Mouse (Mus musculus): Measurements from ENCODE around the gene Cacna1c. TPM values are rescaled to one million over a fixed set of nuclear protein-coding genes. Genes with fewer than 3 reads are reported as not detected.

The Cacna1c gene
- polyA plus RNA-seq, 1 experiment: 3.0 TPM

- DNase-seq (ENCODE audit: low read depth): no peak
Measured at GRCm38 (mm10) chr6:119052801-119053200, 143.4 kb downstream of the Cacna1c start.

- no peak for DNase-seq (ENCODE audit: low read depth)
Measured at GRCm38 (mm10) chr6:119052366-119052765, 143.9 kb downstream of the Cacna1c start.

GRCm38 (mm10) chr6:119051721-119052120 is 144.5 kb downstream of the Cacna1c start:
- DNase-seq (ENCODE audit: low read depth): peak; percentile 37

- no peak for DNase-seq (ENCODE audit: low read depth)
Measured at GRCm38 (mm10) chr6:119047340-119047739, 148.9 kb downstream of the Cacna1c start.

- no peak for DNase-seq (ENCODE audit: low read depth)
Measured at GRCm38 (mm10) chr6:119045498-119045897, 150.7 kb downstream of the Cacna1c start.

GRCm38 (mm10) chr6:119044148-119044547 is 152.1 kb downstream of the Cacna1c start:
- DNase-seq (ENCODE audit: low read depth): no peak

- DNase-seq (ENCODE audit: low read depth): no peak
Measured at GRCm38 (mm10) chr6:119042803-119043202, 153.4 kb downstream of the Cacna1c start.

GRCm38 (mm10) chr6:119040961-119041360 is 155.3 kb downstream of the Cacna1c start:
- no peak for DNase-seq (ENCODE audit: low read depth)

GRCm38 (mm10) chr6:119039815-119040214 is 156.4 kb downstream of the Cacna1c start:
- DNase-seq (ENCODE audit: low read depth): no peak

GRCm38 (mm10) chr6:119039293-119039692 is 156.9 kb downstream of the Cacna1c start:
- no peak for DNase-seq (ENCODE audit: low read depth)

GRCm38 (mm10) chr6:119037815-119038214 is 158.4 kb downstream of the Cacna1c start:
- no peak for DNase-seq (ENCODE audit: low read depth)

- DNase-seq (ENCODE audit: low read depth): no peak
Measured at GRCm38 (mm10) chr6:119037047-119037446, 159.2 kb downstream of the Cacna1c start.

GRCm38 (mm10) chr6:119035361-119035760 is 160.9 kb downstream of the Cacna1c start:
- DNase-seq (ENCODE audit: low read depth): no peak

- DNase-seq (ENCODE audit: low read depth): no peak
Measured at GRCm38 (mm10) chr6:119034947-119035346, 161.3 kb downstream of the Cacna1c start.

GRCm38 (mm10) chr6:119027880-119028279 is 168.3 kb downstream of the Cacna1c start:
- DNase-seq (ENCODE audit: low read depth): no peak

GRCm38 (mm10) chr6:119022850-119023249 is 173.4 kb downstream of the Cacna1c start:
- DNase-seq (ENCODE audit: low read depth): no peak

- no peak for DNase-seq (ENCODE audit: low read depth)
Measured at GRCm38 (mm10) chr6:119021226-119021625, 175.0 kb downstream of the Cacna1c start.

- no peak for DNase-seq (ENCODE audit: low read depth)
Measured at GRCm38 (mm10) chr6:119018956-119019355, 177.3 kb downstream of the Cacna1c start.

GRCm38 (mm10) chr6:119018256-119018655 is 178.0 kb downstream of the Cacna1c start:
- DNase-seq (ENCODE audit: low read depth): no peak

GRCm38 (mm10) chr6:119017498-119017897 is 178.7 kb downstream of the Cacna1c start:
- DNase-seq (ENCODE audit: low read depth): no peak

- DNase-seq (ENCODE audit: low read depth): no peak
Measured at GRCm38 (mm10) chr6:119015346-119015745, 180.9 kb downstream of the Cacna1c start.

- DNase-seq (ENCODE audit: low read depth): no peak
Measured at GRCm38 (mm10) chr6:119013168-119014098, 182.8 kb downstream of the Cacna1c start.

- DNase-seq (ENCODE audit: low read depth): no peak
Measured at GRCm38 (mm10) chr6:119010875-119011274, 185.3 kb downstream of the Cacna1c start.

Measured in gonadal fat pad, adult 2 months (tissue).